Mouse (Mus musculus) brain, adult 2 months (tissue): ENCODE data around the gene Gm21970.
A peak's percentile ranks its signal among the peaks of the same experiment; 100 is the strongest.
"Not testable (repeated sequence)": the region's sequence is repeated elsewhere in the genome, so short reads cannot be mapped to it uniquely, and the experiment has no call there.

Source experiments
- DNase-seq: peaks from one replicate; pipeline ENCODE4 v3.0.0; 2011; ENCODE audit warnings: low read depth, low spot score

Gm21970 gene

GRCm38 (mm10) chr16:91438599-91438998 is 47.1 kb downstream of the Gm21970 start:
- not testable (repeated sequence) for DNase-seq

DNA sequence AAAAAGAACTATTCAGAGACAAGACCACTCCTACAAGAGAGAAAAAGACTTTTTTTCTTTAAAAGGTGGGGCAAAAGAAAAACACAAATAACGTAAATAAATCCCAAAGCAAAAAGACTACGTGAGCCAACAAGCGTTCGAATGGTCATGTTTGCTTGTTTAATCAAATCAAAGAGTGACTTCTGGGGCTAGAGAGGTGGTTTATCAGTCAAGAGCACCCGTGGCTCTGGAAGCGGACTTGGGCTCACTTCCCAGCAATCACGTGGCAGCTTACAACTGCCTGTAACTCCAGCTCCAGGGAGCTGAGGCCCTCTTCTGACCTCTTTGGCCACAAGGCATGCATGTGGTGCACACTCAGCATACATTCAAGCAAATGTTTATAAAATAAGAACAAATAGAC is 49.8 kb downstream of the Gm21970 start:
- peak; percentile 35 for DNase-seq

DNA sequence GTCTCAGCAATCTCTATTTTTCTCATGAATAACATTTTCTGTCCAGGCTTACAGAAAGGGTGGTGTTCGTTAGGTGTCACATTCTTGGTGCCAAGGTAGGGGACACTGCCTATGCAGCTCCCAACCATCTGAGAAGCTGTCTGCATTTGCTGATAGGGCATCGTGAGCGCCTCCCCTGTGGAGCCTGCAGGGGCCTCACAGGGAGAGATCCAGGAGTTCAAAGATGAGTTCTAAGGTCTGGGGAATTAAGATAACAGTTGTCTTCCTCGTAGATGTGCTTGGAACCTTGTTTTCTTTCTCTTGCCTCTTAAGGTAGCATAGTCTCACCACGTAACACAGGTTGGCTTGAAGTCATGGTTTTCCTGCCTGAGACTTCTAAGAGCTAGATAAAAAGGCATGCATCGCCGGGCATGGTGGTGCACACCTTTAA is 50.3 kb downstream of the Gm21970 start:
- no peak for DNase-seq

DNA sequence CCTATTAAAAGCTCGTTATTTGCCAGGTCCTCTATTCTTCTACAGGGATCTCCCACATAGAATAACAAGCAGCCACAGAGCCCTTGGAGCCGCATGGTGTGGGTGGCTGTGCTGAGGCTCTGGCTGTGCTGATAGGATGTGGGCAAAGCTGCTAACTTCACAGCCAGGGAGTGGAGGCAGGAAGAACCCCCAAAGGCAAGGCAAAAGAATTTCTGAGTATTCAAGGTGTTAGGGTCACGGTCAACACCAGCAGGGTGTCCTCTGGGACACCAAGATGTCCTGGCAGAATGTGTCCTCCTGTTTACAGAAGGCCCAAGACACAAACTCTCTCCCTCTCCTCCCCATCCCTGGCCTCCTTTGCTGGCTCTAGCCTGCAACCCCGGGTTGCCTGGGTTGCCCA is 50.9 kb downstream of the Gm21970 start:
- peak; percentile 66 for DNase-seq

DNA sequence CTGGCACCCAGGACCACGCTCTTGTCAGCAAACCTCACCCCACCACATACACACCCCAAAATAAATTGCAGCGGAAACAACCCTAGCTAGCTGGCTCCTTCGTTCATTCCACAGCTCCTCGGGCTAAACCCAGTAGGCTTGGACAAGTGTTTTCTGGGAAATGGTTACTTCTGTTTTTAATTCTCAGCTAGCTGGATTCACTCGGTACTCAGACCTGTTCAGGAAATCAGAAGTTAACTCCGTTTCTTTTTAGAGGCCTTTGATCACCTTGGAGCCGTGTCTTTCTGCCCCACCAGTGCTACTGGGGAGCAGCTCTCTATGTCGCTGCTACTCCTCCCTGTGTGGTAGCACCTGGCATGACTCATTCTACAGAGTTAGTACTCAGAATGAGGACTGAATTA is 51.7 kb downstream of the Gm21970 start:
- peak; percentile 40 for DNase-seq

GRCm38 (mm10) chr16:91444847-91445246 is 53.3 kb downstream of the Gm21970 start:
- no peak for DNase-seq

- no peak for DNase-seq
Observed at GRCm38 (mm10) chr16:91445566-91445965, 54.0 kb downstream of the Gm21970 start.

DNA sequence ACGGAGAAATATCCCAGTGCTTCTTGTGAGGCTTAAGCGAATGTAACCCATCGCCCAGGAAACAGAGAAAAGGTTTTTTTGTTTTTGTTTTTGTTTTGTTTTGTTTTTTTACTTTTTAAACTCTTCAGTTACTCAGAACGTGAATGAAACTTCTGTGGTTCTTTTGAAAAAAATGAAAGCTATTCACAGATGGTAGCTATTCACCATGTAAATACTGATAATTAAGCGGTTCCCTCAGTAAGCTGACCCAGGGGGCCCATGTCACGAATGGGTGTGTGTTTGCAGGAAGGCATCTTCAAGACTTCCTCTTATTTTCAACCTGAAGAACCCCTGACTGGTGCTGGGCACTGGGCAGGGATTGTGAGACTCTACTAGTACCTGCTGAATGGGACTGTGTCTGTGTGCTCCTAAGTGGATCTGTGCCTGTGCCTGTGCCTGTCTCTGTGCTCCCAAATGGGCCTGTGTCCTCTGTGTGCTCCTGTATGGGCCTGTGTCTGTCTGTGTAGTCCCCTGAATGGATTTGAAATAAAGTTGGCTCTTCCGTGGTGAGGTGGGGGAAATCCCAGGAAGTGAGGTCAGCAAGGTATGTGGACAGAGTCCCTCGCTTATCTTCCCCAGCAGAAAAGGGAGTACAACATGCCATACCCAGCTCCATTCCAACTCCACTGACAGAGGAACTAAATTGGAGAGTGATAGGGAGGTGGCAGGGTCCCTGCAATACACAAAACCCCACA is 55.4 kb downstream of the Gm21970 start:
- DNase-seq: no peak

- no peak for DNase-seq
Observed at GRCm38 (mm10) chr16:91447512-91447900, 56.0 kb downstream of the Gm21970 start.

DNA sequence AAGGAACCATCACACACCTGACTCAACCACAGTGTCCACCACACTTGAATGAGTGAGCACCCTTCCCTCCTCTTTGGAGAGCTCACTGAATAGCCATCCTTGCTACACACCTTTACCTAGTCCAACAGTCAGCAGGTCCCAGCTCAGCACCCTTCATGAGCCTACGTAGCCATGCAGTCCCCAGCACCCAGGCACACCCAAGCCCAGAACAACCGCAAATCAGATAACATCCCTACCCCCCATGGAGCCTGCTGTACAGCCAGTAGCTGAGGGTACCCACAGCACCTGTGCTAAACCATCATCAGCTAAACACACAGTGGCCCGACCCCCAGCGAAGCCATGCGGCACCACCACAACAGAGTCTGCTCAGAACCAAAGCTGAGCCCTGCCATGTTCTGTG is 56.6 kb downstream of the Gm21970 start:
- no peak for DNase-seq

- no peak for DNase-seq
Observed at GRCm38 (mm10) chr16:91448895-91449294, 57.4 kb downstream of the Gm21970 start.

- DNase-seq: no peak
Observed at GRCm38 (mm10) chr16:91450137-91451064, 58.9 kb downstream of the Gm21970 start.

GRCm38 (mm10) chr16:91451949-91452348 is 60.4 kb downstream of the Gm21970 start:
- DNase-seq: no peak

DNA sequence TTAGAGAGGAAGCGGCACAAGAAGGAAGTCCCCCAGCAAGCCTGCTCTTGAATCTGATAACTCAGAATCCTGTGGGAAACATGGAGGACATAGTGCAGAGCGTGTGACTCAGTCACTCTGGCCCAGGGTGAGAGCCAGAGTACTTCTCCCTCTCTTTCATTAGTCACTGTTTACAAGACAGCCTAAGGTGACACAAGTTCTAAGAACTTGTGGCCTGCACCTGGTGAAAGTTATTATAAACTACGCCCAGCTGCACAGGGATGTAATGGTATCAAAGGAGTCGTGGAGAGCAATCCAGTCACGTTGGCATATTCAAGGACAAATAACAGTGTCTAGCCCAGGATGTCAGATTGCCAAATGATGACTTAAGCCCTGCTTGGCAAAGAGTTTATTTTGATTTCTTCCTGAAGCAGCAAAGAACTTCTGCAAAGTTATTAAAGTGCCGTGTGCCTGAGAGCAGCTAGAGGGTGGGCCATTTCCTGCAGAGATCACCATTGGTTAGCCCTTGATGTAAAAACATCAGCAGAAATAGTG is 60.9 kb downstream of the Gm21970 start:
- DNase-seq: no peak

DNA sequence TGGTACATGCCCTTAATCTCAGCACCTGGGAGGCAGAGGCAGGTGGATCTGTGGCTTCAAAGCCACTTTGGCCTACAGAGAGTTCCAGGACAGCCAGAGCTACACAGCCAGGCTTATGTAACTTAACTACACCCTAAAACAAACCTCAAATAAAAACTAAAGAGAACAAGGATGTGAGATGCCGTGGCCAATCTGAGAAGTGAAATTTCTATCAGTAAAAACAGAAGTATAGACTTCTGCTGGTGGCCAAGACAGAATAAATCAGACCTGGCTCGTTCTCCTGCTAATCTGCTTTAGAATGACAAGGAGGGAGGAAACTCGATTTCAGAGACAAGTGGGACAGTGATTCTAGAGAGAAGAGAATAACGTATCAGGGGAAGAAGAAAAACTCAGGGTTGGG is 64.3 kb downstream of the Gm21970 start:
- no peak for DNase-seq

DNA sequence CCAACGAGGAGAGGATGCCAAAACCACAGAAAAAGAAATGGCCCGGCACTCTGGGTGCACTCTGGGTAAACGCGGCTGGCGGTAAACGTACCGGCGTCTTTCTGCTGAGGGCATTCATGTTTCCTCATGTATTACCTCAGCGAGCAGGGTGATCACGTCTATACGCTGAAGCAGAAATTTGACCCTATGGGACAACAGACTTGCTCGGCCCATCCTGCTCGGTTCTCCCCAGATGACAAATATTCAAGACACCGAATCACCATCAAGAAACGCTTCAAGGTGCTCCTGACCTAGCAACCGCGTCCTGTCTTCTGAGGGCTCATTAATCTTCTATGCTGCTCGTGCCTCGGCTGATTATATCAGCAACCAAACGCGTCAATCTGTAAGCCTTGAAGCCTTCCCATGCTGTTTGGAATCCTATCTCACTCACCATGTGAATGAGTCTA is 66.8 kb downstream of the Gm21970 start:
- no peak for DNase-seq

DNA sequence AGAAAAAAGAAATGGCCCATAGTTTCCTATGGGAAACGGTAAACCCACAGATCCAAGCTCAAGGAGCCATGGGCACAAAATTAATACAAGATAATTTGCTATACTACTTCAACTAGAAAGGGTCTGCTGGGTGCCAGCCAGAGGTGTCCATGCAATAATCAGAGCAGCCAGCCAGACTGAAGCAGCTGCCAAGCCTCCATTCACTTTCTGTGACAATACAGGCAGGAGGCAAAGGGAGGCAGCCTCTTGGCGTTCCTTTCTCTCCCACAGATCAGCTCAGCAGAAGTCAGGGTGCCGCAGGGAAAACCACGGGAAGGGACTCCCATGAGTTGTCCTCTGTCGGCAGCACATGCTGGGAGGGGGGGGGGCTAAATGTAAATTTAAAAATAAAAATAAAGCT is 67.5 kb downstream of the Gm21970 start:
- DNase-seq: no peak

- DNase-seq: no peak
Observed at GRCm38 (mm10) chr16:91459396-91459795, 67.9 kb downstream of the Gm21970 start.

- DNase-seq: no peak
Observed at GRCm38 (mm10) chr16:91459841-91460370, 68.4 kb downstream of the Gm21970 start.

DNA sequence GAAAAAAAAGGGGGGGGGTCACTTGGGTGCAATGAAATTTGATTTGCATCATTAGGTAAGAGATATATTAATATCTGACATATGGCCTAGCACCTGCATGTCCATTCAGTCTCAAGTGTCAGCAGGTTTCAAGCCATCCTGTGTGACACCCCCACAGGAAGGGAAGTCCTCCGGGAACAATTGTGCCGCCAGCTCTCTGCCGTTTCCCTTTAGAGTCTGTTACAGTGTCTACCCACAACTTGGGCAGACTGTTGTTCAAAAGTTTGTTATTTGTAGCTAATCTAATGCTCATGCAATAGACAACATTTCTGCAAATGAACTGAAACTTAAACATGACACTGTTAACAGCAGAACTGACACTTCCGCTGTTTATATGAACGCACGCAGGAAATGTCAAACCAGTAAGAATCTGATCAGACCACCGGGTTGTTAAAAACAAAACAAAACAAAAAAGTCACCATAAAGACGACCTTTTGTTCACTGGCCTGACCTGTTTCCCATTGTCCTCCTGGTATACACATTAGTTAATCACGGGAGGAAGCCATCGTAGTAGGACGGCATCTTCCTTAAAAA is 69.6 kb downstream of the Gm21970 start:
- no peak for DNase-seq

GRCm38 (mm10) chr16:91461773-91462181 is 70.3 kb downstream of the Gm21970 start:
- DNase-seq: no peak

DNA sequence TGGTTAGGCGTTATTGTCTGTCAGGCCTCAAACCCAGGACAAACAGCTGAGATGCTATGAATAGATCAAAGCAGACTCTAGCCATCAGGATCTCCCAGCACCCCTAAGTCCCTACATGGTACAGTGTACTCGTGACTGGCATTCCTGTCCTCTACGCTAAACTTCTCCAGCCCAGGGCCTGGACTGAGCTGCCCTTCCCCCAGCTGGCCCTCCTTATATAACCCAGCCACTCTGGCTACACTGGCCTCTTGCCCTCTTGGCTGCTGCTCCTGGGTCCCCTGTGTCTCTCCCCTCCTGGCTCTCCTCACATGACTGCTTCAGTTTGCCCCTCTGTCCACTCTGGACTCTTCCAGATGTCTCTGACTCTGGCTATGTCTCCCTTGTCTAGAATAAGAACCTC is 71.1 kb downstream of the Gm21970 start:
- no peak for DNase-seq
